ENCODE assay signal across 11 mouse cellular contexts in genomic region chr3:19059906-19060870, GRCm38 (mm10).
DNase-seq lines count a peak whose midpoint lies in the region; ATAC-seq and TF ChIP-seq lines count a peak whose summit lies in the region.
"Had no signal": no experiment of that assay in that cellular context is flagged by ENCODE, and none has a peak within 500 bp of the region (broad histone marks: within the 10 kb centered on the region; RNA-seq: fewer than 3 reads in every experiment).

No protein-coding gene starts in this region.

- no peaks in the 10 kb centered on the region for H3K9me3 ChIP-seq in E14TG2a.4 (ENCODE audit: low read length)
- H3K9me3 ChIP-seq in forebrain, embryonic 16.5 days (ENCODE audit: control insufficient read depth, low read length): no peaks in the 10 kb centered on the region
- H3K9me3 ChIP-seq in midbrain, embryonic 12.5 days: no peaks in the 10 kb centered on the region
- H3K9me3 ChIP-seq: limb, embryonic 13.5 days had no signal

- H3K27me3 ChIP-seq in E14TG2a.4 (ENCODE audit: insufficient read depth, low read length): peaks cover 6% of the 10 kb centered on the region; the same call in 1 of the 2 replicates
- no peaks in the 10 kb centered on the region for H3K27me3 ChIP-seq in forebrain, embryonic 16.5 days (replicated peaks; ENCODE audit: control insufficient read depth, insufficient read depth, low read length)
- no peaks in the 10 kb centered on the region for H3K27me3 ChIP-seq in midbrain, embryonic 12.5 days

- DNase-seq in cerebellum, adult 11 months: peak; percentile 4
- DNase-seq in cerebellum, adult 9-10 months: no peak
- no peak for DNase-seq in left cerebral cortex, postnatal 25 days (ENCODE audit: low spot score in 2 of 2)
- DNase-seq in urinary bladder, postnatal 4 days (ENCODE audit: low spot score in 2 of 2): no peak
- DNase-seq: lung, postnatal 14 days had no signal

- intact Hi-C loops in left cerebral cortex, postnatal 25 days (cut with DNase I): loop anchor here (5.0 kb wide), 1 partner anchor 418 kb away; no protein-coding TSS in a partner anchor

- H3K4me3 ChIP-seq in E14TG2a.4 (replicated peaks; ENCODE audit: low read length): peak overlapping the region; percentile 39; the same call in 1 of the 2 replicates
- H3K4me3 ChIP-seq in forebrain, embryonic 16.5 days (replicated peaks; ENCODE audit: low read length): no peak overlapping the region
- no peak overlapping the region for H3K4me3 ChIP-seq in midbrain, embryonic 12.5 days
- H3K4me3 ChIP-seq: limb, embryonic 13.5 days had no signal

- ATAC-seq in forebrain, embryonic 16.5 days: no peak
- peak; percentile 74 for ATAC-seq in midbrain, embryonic 12.5 days (ENCODE audit: low FRiP score, low read depth)
- ATAC-seq in activated CD4-positive, CD25-positive, alpha-beta regulatory T cell, adult 4 months: no peak
- ATAC-seq: intestine, postnatal 0 days had no signal

- peak overlapping the region; percentile 24; the same call in 1 of the 2 replicates for H3K9ac ChIP-seq in forebrain, embryonic 16.5 days (replicated peaks; ENCODE audit: low read depth, low read length)
- no peak overlapping the region for H3K9ac ChIP-seq in midbrain, embryonic 12.5 days (replicated peaks)
- H3K9ac ChIP-seq: limb, embryonic 13.5 days had no signal

- H3K27ac ChIP-seq in forebrain, embryonic 16.5 days (ENCODE audit: low read length): no peak overlapping the region
- 0 out of 2 replicates have a peak overlapping the region, but pooled peaks have one; percentile 10 for H3K27ac ChIP-seq in midbrain, embryonic 12.5 days (replicated peaks)
- H3K27ac ChIP-seq: limb, embryonic 13.5 days had no signal

- 21% methylated on average over 15 of the region's 17 CpGs for WGBS in forebrain, embryonic 16.5 days
- 24% methylated on average over 17 of the region's 17 CpGs for WGBS in midbrain, embryonic 12.5 days

- H3K4me2 ChIP-seq in forebrain, embryonic 16.5 days (ENCODE audit: low read length): no peak overlapping the region
- no peak overlapping the region for H3K4me2 ChIP-seq in midbrain, embryonic 12.5 days (replicated peaks)
- H3K4me2 ChIP-seq: limb, embryonic 13.5 days had no signal

- TF ChIP-seq CTCF in E14TG2a.4 (conservative IDR thresholded peaks at IDR 0.05; ENCODE audit: low read length): no peak

- no peaks in the 10 kb centered on the region for H3K36me3 ChIP-seq in E14TG2a.4 (ENCODE audit: insufficient read depth, low read length)
- no peaks in the 10 kb centered on the region for H3K36me3 ChIP-seq in forebrain, embryonic 16.5 days (ENCODE audit: control insufficient read depth, insufficient read depth)
- no peaks in the 10 kb centered on the region for H3K36me3 ChIP-seq in midbrain, embryonic 12.5 days
- H3K36me3 ChIP-seq: limb, embryonic 13.5 days had no signal

- H3K4me1 ChIP-seq in E14TG2a.4 (replicated peaks; ENCODE audit: low read depth, low read length): peaks cover 7% of the 10 kb centered on the region; the same call in 1 of the 2 replicates
- peaks cover 3% of the 10 kb centered on the region; the same call in 1 of the 2 replicates for H3K4me1 ChIP-seq in forebrain, embryonic 16.5 days (replicated peaks; ENCODE audit: control insufficient read depth, insufficient read depth, low read length)
- H3K4me1 ChIP-seq in midbrain, embryonic 12.5 days: peaks cover 8% of the 10 kb centered on the region; the same call in 1 of the 2 replicates
